Mouse (Mus musculus): ENCODE measurements at regions not wholly inside any gene's neighbourhood (a gene's known extent, or its start where the extent isn't known, plus 50 kb on each side); places are given as distances from the start of the nearest gene placed in this dataset.

DNA sequence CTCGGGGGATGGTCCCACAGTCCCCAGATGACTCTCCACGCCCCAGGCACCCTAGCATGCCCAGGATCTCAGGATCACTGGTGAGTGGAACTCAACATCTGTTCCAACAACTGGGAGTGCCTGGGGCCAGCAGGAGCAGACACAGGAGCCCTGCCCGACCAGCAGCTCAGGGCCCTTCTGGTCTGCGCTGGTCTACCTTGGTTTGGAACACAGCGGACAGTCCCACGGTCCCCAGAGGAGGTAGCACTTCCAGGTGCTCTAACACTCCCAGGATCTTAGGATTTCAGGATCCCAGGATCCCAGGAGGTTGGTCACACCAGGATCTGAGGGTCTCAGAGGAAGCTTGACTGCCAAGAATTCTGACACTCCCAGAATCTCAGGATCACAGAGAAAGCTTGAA lies 131.8 kb downstream of the Thbs2 start:
- peak; percentile 53 for DNase-seq (ENCODE audit: low spot score)
- Histone ChIP-seq H3K9me3 (no peaks in the 10 kb centered on the region), H3K4me3 (no peak overlapping the region), H3K27me3 (ENCODE audit: insufficient read depth, poor library complexity, severe bottlenecking) (no peaks in the 10 kb centered on the region), H3K36me3 (no peaks in the 10 kb centered on the region), H3K27ac (no peak overlapping the region), H3K4me1 (no peaks in the 10 kb centered on the region)
- WGBS, result 73% methylated on average over 6 of the region's 6 CpGs

DNA sequence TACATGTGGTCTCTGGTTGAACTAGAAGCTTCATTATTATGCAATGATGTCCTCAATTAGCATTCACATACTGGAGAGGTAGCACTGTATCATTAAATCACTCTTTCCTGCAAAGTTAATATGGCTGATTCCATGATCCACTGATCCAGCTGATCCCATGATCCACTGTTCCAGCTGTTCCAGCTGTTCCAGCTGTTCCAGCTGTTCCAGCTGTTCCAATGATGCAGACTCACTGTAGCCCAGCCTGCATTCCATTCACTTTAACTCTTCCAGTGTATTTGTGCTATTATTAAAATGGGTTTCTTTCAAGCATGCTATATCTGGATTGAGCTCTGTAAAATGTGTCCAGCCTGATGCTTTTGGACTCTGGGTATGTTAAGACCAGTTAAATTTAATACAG lies 136.8 kb downstream of the Thbs2 start:
- Histone ChIP-seq H3K36me3 (no peaks in the 10 kb centered on the region), H3K27ac (no peak overlapping the region), H3K4me3 (no peak overlapping the region), H3K9me3 (no peaks in the 10 kb centered on the region), H3K27me3 (ENCODE audit: insufficient read depth, poor library complexity, severe bottlenecking) (0 out of 2 replicates have a peak, but pooled peaks cover under 1% of the 10 kb centered on the region), H3K4me1 (no peaks in the 10 kb centered on the region)
- DNase-seq (ENCODE audit: low spot score), result no peak

DNA sequence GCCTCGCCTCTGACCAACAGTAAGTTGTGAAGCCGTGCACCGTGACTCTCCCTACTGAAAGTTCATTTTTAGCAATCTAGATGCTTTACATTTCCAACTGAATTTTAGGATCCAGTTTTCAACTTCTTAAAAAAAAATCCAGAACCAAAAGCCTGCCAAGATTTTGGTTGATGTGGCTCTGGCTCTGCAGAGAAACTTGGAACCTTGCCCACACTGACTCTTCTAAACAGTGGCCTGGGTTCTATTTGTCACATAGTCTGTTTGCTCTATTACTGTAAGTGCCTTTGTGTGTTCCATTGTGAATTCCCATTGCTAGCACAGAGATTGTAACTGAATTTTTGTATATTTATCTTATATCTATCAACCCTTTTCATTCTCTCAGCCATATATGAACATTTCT lies 140.8 kb downstream of the Thbs2 start:
- Histone ChIP-seq H3K4me1 (no peaks in the 10 kb centered on the region), H3K4me3 (no peak overlapping the region), H3K9me3 (no peaks in the 10 kb centered on the region), H3K27ac (no peak overlapping the region), H3K36me3 (no peaks in the 10 kb centered on the region), H3K27me3 (ENCODE audit: insufficient read depth, poor library complexity, severe bottlenecking) (0 out of 2 replicates have a peak, but pooled peaks cover 3% of the 10 kb centered on the region)
- DNase-seq (ENCODE audit: low spot score), result no peak
- 87% methylated on average over 3 of the region's 3 CpGs for WGBS

DNA sequence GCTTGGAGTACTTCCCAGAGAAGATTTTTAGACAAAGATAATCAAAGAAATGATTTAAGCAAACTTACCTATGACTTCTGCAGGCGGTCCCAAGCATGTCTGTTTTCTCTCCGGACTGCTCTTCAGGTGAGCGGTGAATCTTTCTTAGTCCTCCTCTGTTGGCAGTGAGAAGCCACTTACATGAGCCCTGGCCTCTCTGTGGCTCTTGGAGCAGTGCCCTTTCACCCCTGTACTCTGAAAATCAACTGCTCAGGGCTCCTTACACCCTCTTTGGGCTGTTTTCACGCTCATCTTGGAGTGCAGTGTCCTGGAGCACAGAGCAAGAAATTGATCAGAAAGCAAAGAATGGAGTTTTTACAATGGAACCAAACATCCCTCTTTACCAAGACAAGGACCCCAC lies 142.0 kb downstream of the Thbs2 start:
- DNase-seq (ENCODE audit: low spot score), result peak; percentile 55
- H3K27me3 ChIP-seq (ENCODE audit: insufficient read depth, poor library complexity, severe bottlenecking), result 0 out of 2 replicates have a peak, but pooled peaks cover 3% of the 10 kb centered on the region
- H3K4me3 ChIP-seq, result no peak overlapping the region
- H3K36me3 ChIP-seq, result no peaks in the 10 kb centered on the region
- H3K4me1 ChIP-seq, result no peaks in the 10 kb centered on the region
- no peak overlapping the region for H3K27ac ChIP-seq
- WGBS, result 84% methylated on average over 4 of the region's 4 CpGs
- H3K9me3 ChIP-seq, result no peaks in the 10 kb centered on the region

DNA sequence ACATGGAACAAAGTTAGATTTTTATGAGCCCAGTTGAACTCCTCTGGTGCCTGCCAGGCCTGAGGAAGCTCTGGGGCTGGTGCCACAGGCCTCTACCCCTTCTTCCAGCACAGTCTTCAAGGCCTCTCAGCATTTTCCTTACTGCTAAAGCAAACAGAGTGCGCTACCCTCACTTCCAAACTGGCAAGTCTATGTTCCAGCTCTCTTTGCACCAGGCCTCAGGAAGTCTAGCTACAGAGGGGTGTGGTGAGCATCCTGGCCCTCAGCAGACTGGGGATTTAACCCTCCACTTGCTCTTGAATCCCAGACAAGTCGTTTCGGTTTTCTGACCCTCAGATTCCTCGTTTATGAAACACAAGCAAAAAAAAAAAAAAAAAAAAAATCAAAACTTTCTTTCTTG lies 142.4 kb downstream of the Thbs2 start:
- no peaks in the 10 kb centered on the region for H3K36me3 ChIP-seq
- no peak overlapping the region for H3K27ac ChIP-seq
- no peak overlapping the region for H3K4me3 ChIP-seq
- H3K9me3 ChIP-seq, result no peaks in the 10 kb centered on the region
- H3K27me3 ChIP-seq (ENCODE audit: insufficient read depth, poor library complexity, severe bottlenecking), result 0 out of 2 replicates have a peak, but pooled peaks cover 3% of the 10 kb centered on the region
- H3K4me1 ChIP-seq, result no peaks in the 10 kb centered on the region
- WGBS, result 72% methylated on average over 4 of the region's 4 CpGs
- no peak for DNase-seq (ENCODE audit: low spot score)

DNA sequence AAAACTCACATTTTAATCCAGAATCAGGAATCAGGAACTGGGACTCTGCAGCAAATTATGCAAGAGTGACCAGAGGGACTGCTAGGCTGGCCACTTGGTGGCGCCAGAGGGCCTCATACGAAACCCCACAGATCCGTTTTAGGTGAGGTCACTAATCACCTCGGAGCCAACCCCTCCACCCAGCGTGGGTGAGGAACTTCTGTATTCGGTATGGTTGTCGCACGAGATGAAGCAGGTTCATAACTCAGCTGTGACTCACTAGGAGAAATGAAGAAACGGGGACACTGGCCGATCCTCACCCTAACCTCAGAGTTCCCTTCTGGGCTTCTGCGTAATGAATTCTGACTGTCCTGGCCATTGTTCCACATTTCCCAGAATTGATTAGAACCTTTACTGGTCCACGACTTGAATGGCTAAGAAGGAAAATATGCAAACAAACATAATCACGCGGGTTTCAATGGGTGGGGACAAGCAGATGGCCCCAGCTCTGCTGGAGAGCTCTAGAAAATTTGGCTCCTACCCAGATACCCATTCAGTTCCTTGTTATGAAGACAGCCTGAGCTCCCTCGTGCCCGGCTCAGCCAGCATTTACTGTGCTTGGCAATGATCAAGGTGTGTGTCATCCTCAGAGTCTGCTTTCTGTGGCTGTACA lies 148.1 kb downstream of the Thbs2 start:
- H3K36me3 ChIP-seq, result no peaks in the 10 kb centered on the region
- H3K4me1 ChIP-seq, result no peaks in the 10 kb centered on the region
- WGBS, result 33% methylated on average over 16 of the region's 16 CpGs
- no peak overlapping the region for H3K27ac ChIP-seq
- peak; percentile 76 for DNase-seq (ENCODE audit: low spot score)
- H3K27me3 ChIP-seq (ENCODE audit: insufficient read depth, poor library complexity, severe bottlenecking), result no peaks in the 10 kb centered on the region
- H3K9me3 ChIP-seq, result no peaks in the 10 kb centered on the region
- H3K4me3 ChIP-seq, result no peak overlapping the region

DNA sequence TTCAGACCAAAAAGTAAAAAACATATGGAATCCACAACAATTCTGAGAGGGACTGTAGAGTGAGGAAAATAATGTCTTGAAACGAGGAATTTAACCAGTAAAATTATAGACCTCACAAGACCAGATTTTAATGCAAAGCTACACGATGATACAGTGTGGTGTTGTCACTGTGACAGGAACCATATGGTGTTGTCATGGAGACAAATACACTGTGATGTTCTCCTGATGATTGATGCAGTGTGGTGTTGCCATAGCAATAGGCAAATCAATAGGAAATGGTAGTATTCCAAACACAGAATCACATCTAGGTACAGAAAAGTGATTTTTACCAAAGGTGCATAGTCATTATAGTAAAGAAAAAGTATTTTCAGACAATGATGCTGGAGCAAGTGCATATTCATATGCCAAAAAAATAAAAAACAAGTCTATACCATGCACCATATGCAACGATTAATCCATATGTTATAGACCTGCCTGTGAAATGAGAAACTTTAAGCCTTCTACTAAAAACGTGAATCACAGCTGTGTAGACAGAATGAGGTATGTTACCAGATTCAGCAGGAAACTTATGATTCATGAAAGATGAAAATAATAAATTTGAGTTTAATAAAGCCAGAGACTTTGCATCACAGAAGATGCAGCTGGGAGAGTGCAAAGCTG lies 149.6 kb downstream of the Thbs2 start:
- Histone ChIP-seq H3K9me3 (no peaks in the 10 kb centered on the region), H3K36me3 (no peaks in the 10 kb centered on the region), H3K4me1 (0 out of 2 replicates have a peak, but pooled peaks cover 5% of the 10 kb centered on the region), H3K4me3 (no peak overlapping the region), H3K27me3 (ENCODE audit: insufficient read depth, poor library complexity, severe bottlenecking) (no peaks in the 10 kb centered on the region), H3K27ac (no peak overlapping the region)
- WGBS, result 47% methylated on average over 4 of the region's 4 CpGs
- DNase-seq (ENCODE audit: low spot score), result no peak

DNA sequence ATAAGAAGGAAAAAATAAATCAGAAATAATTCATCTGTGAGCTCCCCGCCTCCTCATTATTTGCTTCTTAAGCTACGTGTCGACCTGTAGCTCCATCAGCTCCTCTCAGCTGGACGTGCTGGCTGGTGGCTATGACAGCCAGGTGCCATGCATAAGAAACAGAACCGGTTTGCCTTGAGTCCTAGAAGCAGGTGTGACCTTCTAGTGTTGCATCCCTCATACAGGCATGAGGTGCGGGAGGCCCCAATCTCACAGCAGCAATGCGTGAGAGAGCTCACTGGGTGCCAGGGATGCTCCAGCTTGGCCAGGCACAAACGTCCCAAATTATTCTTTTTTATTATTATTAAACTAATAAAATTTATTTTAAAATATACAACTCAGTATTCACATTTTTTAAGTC lies 153.0 kb downstream of the Thbs2 start:
- 70% methylated on average over 8 of the region's 8 CpGs for WGBS
- Histone ChIP-seq H3K4me3 (no peak overlapping the region), H3K9me3 (no peaks in the 10 kb centered on the region), H3K27ac (no peak overlapping the region), H3K36me3 (no peaks in the 10 kb centered on the region), H3K4me1 (0 out of 2 replicates have a peak, but pooled peaks cover 7% of the 10 kb centered on the region), H3K27me3 (ENCODE audit: insufficient read depth, poor library complexity, severe bottlenecking) (no peaks in the 10 kb centered on the region)
- DNase-seq (ENCODE audit: low spot score), result peak; percentile 42

DNA sequence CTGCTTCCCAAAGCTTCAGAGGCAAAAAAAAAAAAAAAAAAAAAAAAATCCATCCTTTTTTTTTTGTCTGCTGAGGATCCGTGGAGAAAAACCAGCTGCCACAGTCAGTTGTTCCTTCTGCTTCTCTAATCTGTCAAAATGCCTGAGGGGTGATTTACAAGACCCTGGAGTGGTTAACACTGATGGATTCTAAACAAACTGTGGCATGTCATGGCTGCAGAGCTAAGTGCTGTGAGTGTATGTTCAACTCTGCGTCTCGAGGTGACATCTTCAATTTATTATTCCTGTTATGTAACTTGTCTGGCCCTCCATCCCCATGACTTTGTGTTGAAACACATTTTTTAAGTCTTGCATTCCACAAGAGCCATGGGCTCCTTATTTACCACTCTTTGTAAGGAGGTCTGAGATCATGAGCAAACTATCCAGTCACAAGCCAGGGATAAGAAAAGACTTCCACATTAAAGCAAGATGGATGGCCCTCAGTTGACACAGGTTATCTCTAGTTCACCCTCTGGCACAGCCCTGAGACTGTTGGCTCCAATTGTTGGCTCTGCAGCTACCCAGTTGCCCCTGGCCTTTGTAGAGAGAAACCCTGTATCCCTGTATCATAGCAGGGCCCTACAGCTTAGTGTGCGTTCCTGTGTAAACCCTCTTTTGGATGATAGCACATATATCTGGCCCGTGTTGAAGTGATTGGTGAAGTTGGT lies 153.6 kb downstream of the Thbs2 start:
- Histone ChIP-seq H3K36me3 (no peaks in the 10 kb centered on the region), H3K27ac (no peak overlapping the region), H3K9me3 (no peaks in the 10 kb centered on the region), H3K27me3 (ENCODE audit: insufficient read depth, poor library complexity, severe bottlenecking) (no peaks in the 10 kb centered on the region), H3K4me1 (0 out of 2 replicates have a peak, but pooled peaks cover 7% of the 10 kb centered on the region), H3K4me3 (no peak overlapping the region)
- peak; percentile 68 for DNase-seq (ENCODE audit: low spot score)
- 52% methylated on average over 5 of the region's 5 CpGs for WGBS

DNA sequence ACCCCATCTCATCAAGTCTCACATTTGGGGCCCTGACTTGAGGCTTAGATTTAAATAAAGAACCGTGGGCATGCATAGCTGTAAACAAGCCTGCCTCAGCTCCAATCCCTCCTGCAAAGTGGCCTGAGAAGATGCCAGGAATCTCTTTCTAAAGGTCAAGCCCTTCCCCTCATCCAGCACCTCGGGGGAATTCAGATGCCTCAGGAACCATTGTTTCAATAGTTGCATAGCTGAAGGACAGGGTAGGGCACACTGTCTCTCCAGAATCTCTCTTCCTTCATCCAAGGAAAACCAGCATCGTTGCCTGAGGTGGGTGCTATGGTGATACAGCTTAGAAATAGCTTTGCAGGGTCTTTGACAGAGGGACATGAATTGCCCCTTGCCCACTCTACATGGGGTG lies 154.4 kb downstream of the Thbs2 start:
- peak; percentile 35 for DNase-seq (ENCODE audit: low spot score)
- Histone ChIP-seq H3K27ac (no peak overlapping the region), H3K9me3 (no peaks in the 10 kb centered on the region), H3K36me3 (no peaks in the 10 kb centered on the region), H3K27me3 (ENCODE audit: insufficient read depth, poor library complexity, severe bottlenecking) (no peaks in the 10 kb centered on the region), H3K4me1 (0 out of 2 replicates have a peak, but pooled peaks cover 7% of the 10 kb centered on the region), H3K4me3 (no peak overlapping the region)
- 36% methylated on average over 3 of the region's 3 CpGs for WGBS

DNA sequence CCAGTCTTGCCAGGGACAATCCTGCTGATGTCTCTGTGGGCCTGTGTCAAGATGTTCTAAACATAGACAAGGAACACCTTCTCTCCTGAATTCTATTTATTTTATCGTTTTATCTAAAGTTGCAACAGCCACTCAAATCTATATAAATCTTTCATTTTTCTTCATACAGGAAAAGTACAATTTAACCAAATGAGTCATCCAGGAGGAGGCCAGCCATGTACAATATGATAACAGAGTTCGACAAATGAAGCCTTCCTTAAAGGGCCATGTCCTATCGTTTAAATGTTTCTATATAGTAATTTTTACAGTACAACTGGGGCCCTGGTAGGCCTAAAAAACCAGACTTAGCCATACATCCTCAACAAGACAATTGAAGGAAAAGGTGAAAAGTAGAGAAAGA lies 154.8 kb downstream of the Thbs2 start:
- H3K27ac ChIP-seq, result no peak overlapping the region
- 74% methylated on average over 3 of the region's 3 CpGs for WGBS
- no peaks in the 10 kb centered on the region for H3K27me3 ChIP-seq (ENCODE audit: insufficient read depth, poor library complexity, severe bottlenecking)
- DNase-seq (ENCODE audit: low spot score), result no peak
- H3K9me3 ChIP-seq, result no peaks in the 10 kb centered on the region
- H3K36me3 ChIP-seq, result no peaks in the 10 kb centered on the region
- no peak overlapping the region for H3K4me3 ChIP-seq
- H3K4me1 ChIP-seq, result 0 out of 2 replicates have a peak, but pooled peaks cover 7% of the 10 kb centered on the region

DNA sequence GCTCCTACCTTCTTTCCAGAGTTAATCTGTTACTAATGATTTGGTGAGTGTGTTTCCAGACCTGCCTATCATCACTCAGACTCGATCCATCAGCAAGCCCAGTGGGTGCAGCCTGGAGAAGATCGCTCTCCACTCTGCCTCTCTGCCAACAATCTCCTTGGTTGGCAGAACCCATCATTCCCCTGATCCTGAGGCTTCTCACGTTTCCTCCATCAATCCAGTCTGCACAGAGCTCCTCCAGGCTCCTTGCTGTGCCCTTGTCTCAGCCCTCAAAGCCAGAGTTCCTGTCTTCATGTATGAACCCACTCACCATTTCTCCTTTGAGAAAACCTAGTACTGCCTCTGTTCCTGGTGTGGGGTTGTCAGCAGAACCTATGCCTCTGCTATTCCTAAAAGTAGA lies 155.5 kb downstream of the Thbs2 start:
- peak; percentile 52 for DNase-seq (ENCODE audit: low spot score)
- 59% methylated on average over 3 of the region's 3 CpGs for WGBS
- H3K4me1 ChIP-seq, result 0 out of 2 replicates have a peak, but pooled peaks cover 7% of the 10 kb centered on the region

DNA sequence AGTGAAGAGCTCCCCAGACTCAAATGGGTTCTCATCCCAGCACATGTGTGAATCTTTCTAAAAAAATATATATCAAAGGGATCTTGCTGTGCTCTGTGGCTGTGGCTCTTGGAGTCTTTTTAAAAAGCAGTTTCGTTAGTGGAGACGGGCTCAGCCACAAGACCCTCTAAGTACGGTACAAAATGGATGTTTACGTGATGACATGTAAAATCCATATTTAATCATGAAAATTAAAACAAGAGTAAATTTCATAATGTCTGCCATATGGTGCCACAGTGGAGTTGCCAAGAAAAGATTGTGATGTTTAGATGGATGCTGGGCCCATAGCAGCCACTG lies 161.1 kb downstream of the Thbs2 start:
- no peaks in the 10 kb centered on the region for H3K9me3 ChIP-seq
- no peak overlapping the region for H3K4me3 ChIP-seq
- H3K36me3 ChIP-seq, result no peaks in the 10 kb centered on the region
- 94% methylated on average over 4 of the region's 4 CpGs for WGBS
- DNase-seq (ENCODE audit: low spot score), result no peak
- no peaks in the 10 kb centered on the region for H3K27me3 ChIP-seq (ENCODE audit: insufficient read depth, poor library complexity, severe bottlenecking)
- no peak overlapping the region for H3K27ac ChIP-seq
- no peaks in the 10 kb centered on the region for H3K4me1 ChIP-seq

More for the DNA sequence above, 155.5 kb downstream of the Thbs2 start:
- Histone ChIP-seq H3K4me3 (no peak overlapping the region), H3K9me3 (no peaks in the 10 kb centered on the region), H3K27me3 (ENCODE audit: insufficient read depth, poor library complexity, severe bottlenecking) (no peaks in the 10 kb centered on the region), H3K27ac (no peak overlapping the region), H3K36me3 (no peaks in the 10 kb centered on the region)
